Mouse (Mus musculus) adrenal gland, adult 2 months (tissue): ENCODE results near the gene Tmem132c. TPM values are rescaled to one million over a fixed set of nuclear protein-coding genes. Genes with fewer than 3 reads are reported as not detected.
"Not testable (repeated sequence)": the region's sequence is repeated elsewhere in the genome, so short reads cannot be mapped to it uniquely, and the experiment has no call there.

Experiments used
- DNase-seq: peaks from one replicate; pipeline ENCODE4 v3.0.0; 2021
- polyA plus RNA-seq: library from polyadenylated mRNA; depleted of rRNA; stranded (reverse); fragments of >200 nt; gene quantifications from 2 replicates; pipeline ENCODE4 v1.2.3, GENCODE M21; 2012
- total RNA-seq, 2 experiments: library from RNA; stranded (reverse); gene quantifications; 2 replicates each; pipeline ENCODE4 v1.2.3; 2021

Tmem132c gene
- total and polyA plus RNA-seq, 3 experiments = 0.43 to 1.5 (median 0.69) TPM

- no peak for DNase-seq
Measured at GRCm38 (mm10) chr5:127346364-127346763, 104.8 kb downstream of the Tmem132c start.

DNA sequence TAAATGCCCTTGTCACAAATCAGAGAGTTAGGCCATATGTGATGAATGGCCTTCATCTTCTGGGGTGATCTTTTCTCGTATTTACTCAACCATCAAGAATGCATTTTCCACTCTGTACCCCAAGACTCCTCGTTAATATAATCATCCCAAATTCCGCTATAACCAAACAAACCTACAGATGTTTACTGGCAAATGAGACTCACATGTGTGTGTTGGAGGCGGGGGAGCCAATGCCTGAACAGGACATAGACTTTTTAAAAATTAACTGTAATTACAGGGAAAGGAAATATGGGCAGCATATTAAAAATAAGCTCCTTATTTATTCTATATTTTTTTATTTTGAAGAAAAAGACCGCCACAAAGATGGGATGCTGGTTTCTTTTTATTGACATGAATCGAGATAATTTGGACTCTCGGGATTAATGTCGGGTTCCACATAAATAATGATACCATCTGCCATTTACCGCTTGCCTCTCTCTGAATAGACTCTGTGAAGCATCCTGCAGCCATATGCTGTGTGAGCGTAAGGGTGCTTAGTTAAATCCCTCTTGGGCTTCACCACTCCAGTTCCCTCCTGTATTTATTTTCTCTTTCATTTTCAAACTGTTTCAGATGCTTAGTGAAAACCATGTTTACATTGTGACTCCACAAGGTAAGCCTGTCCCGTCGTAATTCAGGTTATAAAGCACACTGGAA, 105.6 kb downstream of the Tmem132c start:
- DNase-seq = no peak

GRCm38 (mm10) chr5:127349221-127350065, 107.8 kb downstream of the Tmem132c start:
- no peak for DNase-seq

DNA sequence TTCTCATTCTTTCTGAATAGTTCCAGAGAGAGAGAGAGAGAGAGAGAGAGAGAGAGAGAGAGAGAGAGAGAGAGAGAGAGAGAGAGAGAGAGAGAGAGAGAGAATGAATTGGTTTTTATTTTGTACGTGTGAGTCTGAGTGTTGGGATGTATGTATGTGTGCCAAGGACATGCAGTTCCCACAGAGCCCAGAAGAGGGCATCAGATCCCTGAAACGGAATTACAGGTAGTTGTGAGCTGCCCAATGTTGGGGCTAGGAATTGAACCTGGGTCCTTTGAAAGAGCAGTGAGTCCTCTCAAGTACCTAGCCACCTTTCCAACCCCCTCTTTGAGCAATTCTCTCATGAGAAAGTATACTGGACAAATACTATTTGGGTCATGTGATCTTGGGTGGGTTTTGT, 111.4 kb downstream of the Tmem132c start:
- DNase-seq = no peak

GRCm38 (mm10) chr5:127355836-127356235, 114.2 kb downstream of the Tmem132c start:
- peak; percentile 44 for DNase-seq

DNA sequence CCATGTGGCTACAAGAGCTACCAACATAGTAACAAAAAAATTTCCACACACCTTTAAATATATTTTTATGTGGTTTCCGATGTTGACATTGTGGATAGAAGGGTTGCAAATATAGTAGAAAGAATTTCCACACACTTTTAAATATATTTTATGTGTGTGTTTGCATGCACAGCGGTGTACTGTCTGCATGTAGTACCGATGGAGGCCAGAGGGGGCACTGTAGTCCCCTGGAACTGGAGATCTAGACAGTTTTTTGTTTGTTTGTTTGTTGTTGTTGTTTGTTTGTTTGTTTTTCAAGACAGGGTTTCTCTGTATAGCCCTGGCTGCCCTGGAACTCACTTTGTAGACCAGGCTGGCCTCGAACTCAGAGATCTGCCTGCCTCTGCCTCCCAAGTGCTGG, 116.3 kb downstream of the Tmem132c start:
- DNase-seq = not testable (repeated sequence)

- no peak for DNase-seq
Measured at GRCm38 (mm10) chr5:127361145-127361544, 119.5 kb downstream of the Tmem132c start.

DNA sequence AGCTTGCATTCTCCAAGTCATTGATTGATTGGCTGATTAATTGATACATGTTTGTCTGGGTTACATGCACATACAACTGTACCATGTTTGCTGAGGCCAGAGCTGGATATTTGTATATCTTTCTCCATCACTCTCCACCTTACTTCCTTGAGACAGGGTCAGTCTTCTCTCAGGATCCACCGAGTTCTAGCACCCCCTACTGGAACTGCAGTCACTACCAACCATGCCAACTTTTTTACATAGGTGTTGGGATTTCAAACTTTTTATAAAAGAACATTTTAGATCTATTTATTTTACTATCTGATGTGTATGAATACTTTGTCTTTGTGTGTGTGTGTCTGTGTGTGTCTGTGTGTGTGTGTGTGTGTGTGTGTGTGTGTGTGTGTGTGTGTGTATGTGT, 123.5 kb downstream of the Tmem132c start:
- no peak for DNase-seq

DNA sequence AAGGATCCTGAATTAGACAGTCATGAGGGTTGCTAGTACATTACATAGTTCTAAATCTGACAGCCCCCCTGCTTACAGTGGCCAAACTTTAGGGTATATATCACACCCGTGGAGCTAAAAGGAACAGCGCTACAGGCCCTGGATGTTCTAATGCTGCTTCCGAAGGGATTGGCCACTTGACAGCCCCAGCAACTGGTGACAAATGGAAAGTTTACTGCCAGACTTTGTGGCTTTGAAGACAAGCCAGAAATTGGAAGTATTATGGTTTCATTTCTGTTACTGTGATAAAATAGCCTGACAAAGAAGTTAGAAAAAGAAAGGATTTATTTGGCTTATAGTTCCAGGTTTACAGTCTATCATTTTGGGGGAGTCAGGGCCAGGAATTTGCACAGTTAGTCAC, 126.6 kb downstream of the Tmem132c start:
- DNase-seq = no peak

DNA sequence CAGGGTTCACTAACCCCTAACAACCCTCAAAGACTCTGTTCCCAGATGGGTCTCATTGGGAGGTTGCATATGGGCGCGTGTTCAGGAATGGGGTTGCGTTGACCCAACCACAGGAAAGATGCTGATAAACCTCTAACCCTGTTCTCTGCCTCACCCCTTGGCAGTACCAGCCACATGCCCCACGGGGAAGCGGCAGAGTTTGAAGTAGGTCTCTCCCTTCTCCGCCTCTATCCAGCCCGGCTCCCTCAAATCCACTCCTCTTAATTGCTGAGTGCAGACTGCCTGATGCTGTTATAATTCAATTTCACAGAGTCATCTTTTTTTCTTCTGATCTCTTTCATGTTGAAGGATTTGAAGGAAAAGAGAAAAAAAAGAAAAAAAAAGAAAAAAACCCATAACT, 128.2 kb downstream of the Tmem132c start:
- no peak for DNase-seq

DNA sequence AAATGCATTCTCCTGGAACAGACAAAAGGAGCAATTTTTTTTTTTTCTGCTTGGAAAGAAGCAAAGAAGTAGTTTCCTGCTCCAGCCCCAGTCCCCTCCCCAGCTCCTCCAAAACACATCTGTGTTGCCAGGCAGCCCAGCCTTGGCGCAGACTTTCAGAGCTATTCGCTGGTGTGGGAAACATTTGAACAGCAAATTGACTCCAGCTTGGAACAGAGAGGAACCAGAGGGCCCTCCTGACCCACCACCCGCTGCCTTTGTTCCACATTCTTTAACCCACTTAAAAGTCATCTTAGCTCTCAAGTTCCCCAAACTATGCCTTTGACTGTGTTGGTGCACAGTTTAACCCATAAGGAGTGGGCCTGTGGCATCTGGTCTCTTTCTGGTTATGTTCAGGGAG, 128.9 kb downstream of the Tmem132c start:
- no peak for DNase-seq

GRCm38 (mm10) chr5:127374251-127374650, 132.6 kb downstream of the Tmem132c start:
- peak; percentile 36 for DNase-seq

DNA sequence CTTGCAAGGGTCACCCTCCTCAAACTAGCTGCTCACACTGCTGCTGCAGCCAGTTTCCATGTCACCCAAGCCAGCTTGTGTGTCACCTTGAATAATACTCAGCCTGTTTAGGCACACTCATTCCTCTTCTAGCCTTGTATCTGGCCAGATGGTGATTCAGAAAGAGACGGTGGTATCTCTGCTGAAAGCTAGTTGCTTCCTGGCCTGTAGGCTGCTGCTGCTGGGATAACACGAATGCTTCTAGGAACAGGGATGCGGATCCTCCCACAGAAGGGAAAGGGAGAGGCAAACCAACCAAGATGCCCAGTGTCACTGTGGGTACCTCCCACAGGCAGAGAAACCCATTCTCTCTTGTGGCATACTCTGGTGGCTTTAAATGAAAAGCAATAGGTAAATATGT, 134.0 kb downstream of the Tmem132c start:
- no peak for DNase-seq

DNA sequence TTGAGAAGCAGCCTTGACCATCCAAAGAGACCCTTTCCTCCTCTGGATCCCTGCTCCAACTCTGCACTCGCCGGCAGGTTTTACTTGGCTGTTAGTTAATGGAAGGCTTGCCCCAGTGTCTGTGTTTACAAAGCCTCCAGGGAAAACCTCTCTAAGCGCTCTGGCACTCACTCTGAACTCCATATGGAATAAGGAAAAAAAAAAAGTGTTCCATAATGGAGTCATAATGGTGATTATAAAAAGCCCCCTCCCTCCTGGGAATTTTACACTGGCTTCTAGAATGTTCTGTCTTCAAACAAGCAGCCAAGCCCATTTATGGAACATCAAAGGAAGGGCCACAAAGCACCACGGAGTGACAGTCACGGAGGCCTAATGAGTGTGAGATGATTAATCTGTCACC, 136.9 kb downstream of the Tmem132c start:
- DNase-seq = no peak

DNA sequence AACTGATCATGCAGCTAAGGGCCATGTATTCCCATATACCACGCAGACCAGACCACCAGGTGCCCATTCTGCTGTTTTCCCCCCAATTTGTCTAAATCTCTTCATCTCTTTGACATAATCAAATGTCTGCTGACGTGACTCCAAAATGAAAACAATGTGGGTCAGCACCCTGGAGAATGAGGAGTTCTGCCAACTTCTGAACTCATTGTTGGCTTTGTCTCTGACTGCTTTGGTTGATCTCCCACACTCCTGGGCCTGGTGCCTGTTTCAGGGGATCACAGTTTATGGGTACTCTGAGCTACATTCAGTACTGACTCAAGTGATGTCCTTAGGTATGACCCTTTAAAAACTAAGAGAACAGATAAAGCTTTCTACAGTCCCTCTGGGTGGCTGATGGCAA, 137.7 kb downstream of the Tmem132c start:
- no peak for DNase-seq

DNA sequence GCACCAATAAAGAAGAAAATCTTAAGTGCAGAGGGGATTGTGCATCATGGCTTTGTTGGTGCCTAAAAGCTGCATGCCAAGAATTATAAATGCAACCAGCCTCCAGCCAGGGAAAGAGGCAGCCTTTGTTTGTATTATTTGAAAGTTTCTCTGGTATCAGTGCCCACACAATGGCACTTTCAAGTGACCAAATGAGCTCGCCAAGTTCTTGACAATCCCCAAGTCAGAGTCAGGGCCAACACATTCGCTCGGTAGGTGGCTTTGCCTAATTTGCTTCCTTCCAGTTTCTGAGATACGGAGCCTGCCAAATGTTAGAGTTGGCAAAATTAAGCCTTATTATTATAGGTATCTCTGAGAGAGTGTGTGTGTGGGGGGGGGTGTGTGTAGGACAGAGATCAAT, 139.6 kb downstream of the Tmem132c start:
- no peak for DNase-seq

- no peak for DNase-seq
Measured at GRCm38 (mm10) chr5:127382571-127382970, 141.0 kb downstream of the Tmem132c start.

- DNase-seq = no peak
Measured at GRCm38 (mm10) chr5:127391187-127391586, 149.6 kb downstream of the Tmem132c start.

DNA sequence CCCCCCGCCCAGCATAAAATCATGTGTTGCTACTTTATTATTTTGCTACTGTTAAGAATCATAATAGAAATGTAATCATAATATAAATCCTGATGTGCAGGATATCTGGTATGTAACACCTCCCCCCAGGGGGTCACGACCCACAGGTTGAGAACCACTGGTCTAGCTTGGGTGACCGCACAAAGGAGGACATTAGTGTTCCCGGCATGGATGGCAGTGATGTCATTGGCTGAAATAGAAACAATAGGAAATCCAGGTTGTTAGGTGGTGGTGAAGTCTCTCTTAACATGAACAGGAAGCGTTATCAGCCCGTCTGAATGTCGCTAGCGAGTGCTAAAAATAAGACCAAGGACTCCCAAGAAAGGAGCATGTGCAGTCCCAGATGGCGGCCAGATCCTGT, 155.3 kb downstream of the Tmem132c start:
- no peak for DNase-seq

- no peak for DNase-seq
Measured at GRCm38 (mm10) chr5:127398010-127398409, 156.4 kb downstream of the Tmem132c start.

GRCm38 (mm10) chr5:127405391-127406000, 163.9 kb downstream of the Tmem132c start:
- peak; percentile 89 for DNase-seq

DNA sequence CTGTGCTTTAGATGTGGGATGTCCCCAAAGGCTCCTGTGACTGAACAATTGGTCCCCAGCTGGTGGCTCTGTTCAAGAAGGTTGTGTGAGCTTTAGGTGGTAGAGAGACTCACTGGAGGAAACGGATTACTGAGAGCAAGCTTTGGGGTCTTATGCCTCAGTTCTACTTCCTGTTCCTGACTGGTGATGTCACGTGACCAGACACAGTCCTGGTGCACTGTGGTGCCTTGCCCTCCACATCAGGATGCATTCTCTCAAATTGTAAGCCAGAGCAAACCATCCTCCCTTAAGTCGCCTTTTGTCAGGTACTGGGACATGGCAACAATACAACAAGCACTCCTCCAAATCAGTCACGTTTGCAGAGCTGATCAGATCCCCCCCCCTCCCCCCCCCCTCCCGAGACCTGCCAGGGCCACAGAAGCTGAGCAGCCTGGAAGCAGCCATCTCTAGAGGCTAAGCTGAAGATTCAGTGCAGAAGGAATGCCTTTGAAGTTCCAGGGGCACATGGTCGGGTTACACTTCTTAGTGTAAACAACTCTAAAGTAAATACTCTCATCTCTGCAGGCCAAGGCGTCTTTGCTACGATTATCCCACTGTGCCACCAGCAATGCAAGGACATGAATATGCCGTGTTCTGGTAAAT, 164.5 kb downstream of the Tmem132c start:
- DNase-seq = peak; percentile 1

GRCm38 (mm10) chr5:127416536-127416935, 174.9 kb downstream of the Tmem132c start:
- DNase-seq = no peak
